Comparison of ENCODE assay signal across 8 mouse cellular contexts in genomic region chr11:60879423-60879822, GRCm38 (mm10). TPM values are rescaled to one million over a fixed set of nuclear protein-coding genes. Genes with fewer than 3 reads are reported as not detected.
DNase-seq lines count a peak whose midpoint lies in the region; ATAC-seq and TF ChIP-seq lines count a peak whose summit lies in the region.

No protein-coding gene starts in this region.

- ATAC-seq in limb, embryonic 14.5 days (ENCODE audit: low FRiP score, low read depth) = no peak
- peak; percentile 5; the same call in 1 of the 2 replicates for ATAC-seq in midbrain, embryonic 15.5 days (replicated peaks)
- no peak for ATAC-seq in stomach, embryonic 14.5 days (ENCODE audit: insufficient number of reproducible peaks, insufficient read depth, low FRiP score, low read depth)

- no peak for TF ChIP-seq POLR2A in cortical plate, adult 2 months (IDR thresholded peaks at IDR 0.05; ENCODE audit: extremely low read depth, insufficient read depth, low read length)
- TF ChIP-seq POLR2A in heart, adult 2 months (IDR thresholded peaks at IDR 0.05; ENCODE audit: insufficient read depth, low read depth, low read length) = no peak
- TF ChIP-seq POLR2A in kidney, adult 2 months (IDR thresholded peaks at IDR 0.05; ENCODE audit: low read depth, low read length) = no peak
- no peak for TF ChIP-seq POLR2A in limb, embryonic 14.5 days (IDR thresholded peaks at IDR 0.05; ENCODE audit: borderline replicate concordance, extremely low read depth, insufficient read depth, insufficient read length)

- peak overlapping the region; percentile 66 for H3K4me3 ChIP-seq in cortical plate, adult 2 months (ENCODE audit: insufficient read depth, low read length)
- H3K4me3 ChIP-seq in heart, adult 2 months = peak overlapping the region; percentile 99
- H3K4me3 ChIP-seq in kidney, adult 2 months (ENCODE audit: insufficient read depth, low read depth, low read length) = peak overlapping the region; percentile 72
- H3K4me3 ChIP-seq in limb, embryonic 14.5 days (replicated peaks; ENCODE audit: low read length) = peak overlapping the region; percentile 94
- peak overlapping the region; percentile 97 for H3K4me3 ChIP-seq in midbrain, embryonic 15.5 days
- H3K4me3 ChIP-seq in stomach, embryonic 14.5 days (ENCODE audit: low read depth, low read length) = peak overlapping the region; percentile 94

- WGBS in heart, adult 2 months = under 1% methylated on average over 11 of the region's 11 CpGs
- WGBS in kidney, adult 2 months = 2% methylated on average over 11 of the region's 11 CpGs
- 2% methylated on average over 11 of the region's 11 CpGs for WGBS in limb, embryonic 14.5 days
- WGBS in midbrain, embryonic 15.5 days = under 1% methylated on average over 11 of the region's 11 CpGs
- 2% methylated on average over 11 of the region's 11 CpGs for WGBS in stomach, embryonic 14.5 days

- TF ChIP-seq CTCF in cortical plate, adult 2 months (IDR thresholded peaks at IDR 0.05; ENCODE audit: extremely low read depth, insufficient read depth, low read length) = peak; percentile 79
- TF ChIP-seq CTCF in heart, adult 2 months (IDR thresholded peaks at IDR 0.05) = peak; percentile 79
- peak; percentile 87 for TF ChIP-seq CTCF in kidney, adult 2 months (conservative IDR thresholded peaks at IDR 0.05; ENCODE audit: insufficient read depth, insufficient read length, low read depth, low read length)

- no peaks in the 10 kb centered on the region for H3K27me3 ChIP-seq in heart, adult 2 months (ENCODE audit: control insufficient read depth, insufficient read depth, low read length)
- H3K27me3 ChIP-seq in kidney, adult 2 months (replicated peaks; ENCODE audit: control insufficient read depth, insufficient read depth, low read length) = no peaks in the 10 kb centered on the region
- H3K27me3 ChIP-seq in limb, embryonic 14.5 days (ENCODE audit: control insufficient read depth, insufficient read depth, low read length) = no peaks in the 10 kb centered on the region
- no peaks in the 10 kb centered on the region for H3K27me3 ChIP-seq in midbrain, embryonic 15.5 days (replicated peaks)
- no peaks in the 10 kb centered on the region for H3K27me3 ChIP-seq in stomach, embryonic 14.5 days (ENCODE audit: control insufficient read depth, insufficient read depth, low read length)

- H3K36me3 ChIP-seq in heart, adult 2 months (ENCODE audit: control insufficient read depth, insufficient read depth, low read length) = peaks cover 3% of the 10 kb centered on the region; the same call in 1 of the 2 replicates
- H3K36me3 ChIP-seq in kidney, adult 2 months (ENCODE audit: control insufficient read depth, insufficient read depth, low read length) = no peaks in the 10 kb centered on the region
- no peaks in the 10 kb centered on the region for H3K36me3 ChIP-seq in limb, embryonic 14.5 days (ENCODE audit: control insufficient read depth, insufficient read depth, low read length)
- H3K36me3 ChIP-seq in midbrain, embryonic 15.5 days (replicated peaks) = no peaks in the 10 kb centered on the region
- no peaks in the 10 kb centered on the region for H3K36me3 ChIP-seq in stomach, embryonic 14.5 days (ENCODE audit: control insufficient read depth, insufficient read depth, low read length)

- H3K4me2 ChIP-seq in limb, embryonic 14.5 days (replicated peaks; ENCODE audit: low read depth, low read length, severe bottlenecking) = peak overlapping the region; percentile 57
- H3K4me2 ChIP-seq in midbrain, embryonic 15.5 days = peak overlapping the region; percentile 81
- peak overlapping the region; percentile 56 for H3K4me2 ChIP-seq in stomach, embryonic 14.5 days (replicated peaks; ENCODE audit: low read depth, low read length)

- peaks cover 7% of the 10 kb centered on the region for H3K4me1 ChIP-seq in cortical plate, adult 2 months (ENCODE audit: control insufficient read depth, insufficient read depth, low read length)
- H3K4me1 ChIP-seq in heart, adult 2 months (ENCODE audit: control insufficient read depth, insufficient read depth, low read length) = peaks cover 19% of the 10 kb centered on the region
- H3K4me1 ChIP-seq in kidney, adult 2 months (ENCODE audit: control insufficient read depth, insufficient read depth, low read length) = peaks cover 20% of the 10 kb centered on the region
- H3K4me1 ChIP-seq in limb, embryonic 14.5 days (ENCODE audit: control insufficient read depth, insufficient read depth, low read length) = peaks cover 10% of the 10 kb centered on the region
- H3K4me1 ChIP-seq in midbrain, embryonic 15.5 days = peaks cover 44% of the 10 kb centered on the region
- peaks cover 28% of the 10 kb centered on the region for H3K4me1 ChIP-seq in stomach, embryonic 14.5 days (ENCODE audit: control insufficient read depth, insufficient read depth, low read length)

- intact Hi-C loops in heart, adult 2 months (cut with DNase I) = loop anchor here (2.0 kb wide), 2 partner anchors 49 to 103 kb away; partner anchors contain the start of genes Dhrs7b, Smcr8 and Top3a

- peaks cover 15% of the 10 kb centered on the region for H3K79me2 ChIP-seq in heart, adult 2 months (replicated peaks; ENCODE audit: control insufficient read depth, insufficient read depth, low read length)

- no peak for TF ChIP-seq EP300 in heart, adult 2 months (IDR thresholded peaks at IDR 0.05; ENCODE audit: insufficient read depth, low read depth, low read length)

- peak overlapping the region; percentile 82 for H3K27ac ChIP-seq in cortical plate, adult 2 months (ENCODE audit: insufficient read depth, low read length)
- H3K27ac ChIP-seq in heart, adult 2 months = peak overlapping the region; percentile 93
- peak overlapping the region; percentile 96 for H3K27ac ChIP-seq in kidney, adult 2 months (ENCODE audit: insufficient read depth, low read depth, low read length)
- peak overlapping the region; percentile 93 for H3K27ac ChIP-seq in limb, embryonic 14.5 days (replicated peaks; ENCODE audit: low read depth, low read length)
- H3K27ac ChIP-seq in midbrain, embryonic 15.5 days = peak overlapping the region; percentile 93
- peak overlapping the region; percentile 98 for H3K27ac ChIP-seq in stomach, embryonic 14.5 days (ENCODE audit: low read length)

- H3K9ac ChIP-seq in heart, adult 2 months (ENCODE audit: low read depth, low read length) = peak overlapping the region; percentile 67
- H3K9ac ChIP-seq in limb, embryonic 14.5 days (ENCODE audit: low read depth, low read length, severe bottlenecking) = peak overlapping the region; percentile 94
- peak overlapping the region; percentile 90 for H3K9ac ChIP-seq in midbrain, embryonic 15.5 days
- H3K9ac ChIP-seq in stomach, embryonic 14.5 days (replicated peaks; ENCODE audit: low read depth, low read length) = peak overlapping the region; percentile 58

- H3K9me3 ChIP-seq in limb, embryonic 14.5 days (ENCODE audit: control insufficient read depth, low read length) = no peaks in the 10 kb centered on the region
- H3K9me3 ChIP-seq in midbrain, embryonic 15.5 days = no peaks in the 10 kb centered on the region
- H3K9me3 ChIP-seq in stomach, embryonic 14.5 days (ENCODE audit: control insufficient read depth, low read depth, low read length) = no peaks in the 10 kb centered on the region

- peak; percentile 42 for DNase-seq in urinary bladder, postnatal 14 days (ENCODE audit: low spot score)
- DNase-seq in urinary bladder, adult 2 months (ENCODE audit: low spot score) = no peak
- peak; percentile 41 to 47 for DNase-seq in heart, adult 2 months
- DNase-seq in kidney, adult 2 months = peak; percentile 66
- peak; percentile 86 for DNase-seq in limb, embryonic 14.5 days (ENCODE audit: low spot score)

RNA-seq across cellular contexts. Expression of gene Tmem11, which starts 0.4 kb away (rescaled TPM):
- polyA plus RNA-seq in urinary bladder, adult 2 months (2012; rRNA removed) = 46.7 and 51.1 TPM in 2 replicates
- 46.0 and 46.6 TPM in 2 replicates for polyA plus RNA-seq in cortical plate, adult 2 months (2012; rRNA removed)
- 10 to 100 TPM; 28.3 to 31.4 TPM for total RNA-seq in heart, adult 2 months (2021)
- 59.6 and 66.7 TPM in 2 replicates for polyA plus RNA-seq in heart, adult 2 months (2012; rRNA removed)
- 78.2 and 81.1 TPM in 2 replicates for polyA plus RNA-seq in kidney, adult 2 months (2012; rRNA removed)
- 82.5 and 88.5 TPM in 2 replicates for polyA plus RNA-seq in limb, embryonic 14.5 days (2012; rRNA removed)
- 67.7 and 70.7 TPM in 2 replicates for polyA plus RNA-seq in limb, embryonic 14.5 days (2014; fragmentation: Nextera tagmentation; extraction: Ambion mirVana)
- polyA plus RNA-seq in midbrain, embryonic 15.5 days (2015; fragmentation: Nextera tagmentation; extraction: Ambion mirVana) = 58.4 and 61.0 TPM in 2 replicates
- polyA plus RNA-seq in stomach, embryonic 14.5 days (2014; fragmentation: Nextera tagmentation; extraction: Ambion mirVana) = 65.0 and 74.9 TPM in 2 replicates

RNA-seq across cellular contexts. Expression of gene Natd1, which starts 35.1 kb away (rescaled TPM):
- 23.2 and 24.0 TPM in 2 replicates for polyA plus RNA-seq in urinary bladder, adult 2 months (2012; rRNA removed)
- polyA plus RNA-seq in cortical plate, adult 2 months (2012; rRNA removed) = 11.3 and 12.4 TPM in 2 replicates
- total RNA-seq in heart, adult 2 months (2021) = 10 to 100 TPM; 11.4 to 13.4 TPM
- polyA plus RNA-seq in heart, adult 2 months (2012; rRNA removed) = 15.6 and 20.0 TPM in 2 replicates
- polyA plus RNA-seq in kidney, adult 2 months (2012; rRNA removed) = 39.3 and 46.2 TPM in 2 replicates
- polyA plus RNA-seq in limb, embryonic 14.5 days (2012; rRNA removed) = 25.5 and 36.0 TPM in 2 replicates
- 21.6 and 23.7 TPM in 2 replicates for polyA plus RNA-seq in limb, embryonic 14.5 days (2014; fragmentation: Nextera tagmentation; extraction: Ambion mirVana)
- 31.6 and 39.2 TPM in 2 replicates for polyA plus RNA-seq in midbrain, embryonic 15.5 days (2015; fragmentation: Nextera tagmentation; extraction: Ambion mirVana)
- polyA plus RNA-seq in stomach, embryonic 14.5 days (2014; fragmentation: Nextera tagmentation; extraction: Ambion mirVana) = 14.7 and 16.7 TPM in 2 replicates

RNA-seq across cellular contexts. Expression of gene Dhrs7b, which starts 49.0 kb away (rescaled TPM):
- polyA plus RNA-seq in urinary bladder, adult 2 months (2012; rRNA removed) = 17.0 and 17.2 TPM in 2 replicates
- polyA plus RNA-seq in cortical plate, adult 2 months (2012; rRNA removed) = 19.1 and 20.6 TPM in 2 replicates
- 10 to 100 TPM; 20.6 to 21.0 TPM for total RNA-seq in heart, adult 2 months (2021)
- polyA plus RNA-seq in heart, adult 2 months (2012; rRNA removed) = 14.4 and 22.1 TPM in 2 replicates
- polyA plus RNA-seq in kidney, adult 2 months (2012; rRNA removed) = 29.1 and 30.0 TPM in 2 replicates
- polyA plus RNA-seq in limb, embryonic 14.5 days (2012; rRNA removed) = 17.3 and 18.7 TPM in 2 replicates
- polyA plus RNA-seq in limb, embryonic 14.5 days (2014; fragmentation: Nextera tagmentation; extraction: Ambion mirVana) = 30.4 and 32.4 TPM in 2 replicates
- 32.2 and 32.7 TPM in 2 replicates for polyA plus RNA-seq in midbrain, embryonic 15.5 days (2015; fragmentation: Nextera tagmentation; extraction: Ambion mirVana)
- 36.9 and 37.2 TPM in 2 replicates for polyA plus RNA-seq in stomach, embryonic 14.5 days (2014; fragmentation: Nextera tagmentation; extraction: Ambion mirVana)

RNA-seq across cellular contexts. Expression of gene Map2k3, which starts 52.4 kb away (rescaled TPM):
- 44.0 and 46.6 TPM in 2 replicates for polyA plus RNA-seq in urinary bladder, adult 2 months (2012; rRNA removed)
- 16.0 and 17.1 TPM in 2 replicates for polyA plus RNA-seq in cortical plate, adult 2 months (2012; rRNA removed)
- total RNA-seq in heart, adult 2 months (2021) = 10 to 100 TPM; 71.1 to 79.3 TPM
- 56.5 and 56.7 TPM in 2 replicates for polyA plus RNA-seq in heart, adult 2 months (2012; rRNA removed)
- 33.0 and 44.8 TPM in 2 replicates for polyA plus RNA-seq in kidney, adult 2 months (2012; rRNA removed)
- 34.3 and 52.1 TPM in 2 replicates for polyA plus RNA-seq in limb, embryonic 14.5 days (2012; rRNA removed)
- polyA plus RNA-seq in limb, embryonic 14.5 days (2014; fragmentation: Nextera tagmentation; extraction: Ambion mirVana) = 76.4 and 83.1 TPM in 2 replicates
- polyA plus RNA-seq in midbrain, embryonic 15.5 days (2015; fragmentation: Nextera tagmentation; extraction: Ambion mirVana) = 32.0 and 34.0 TPM in 2 replicates
- polyA plus RNA-seq in stomach, embryonic 14.5 days (2014; fragmentation: Nextera tagmentation; extraction: Ambion mirVana) = 79.7 and 80.0 TPM in 2 replicates
